Mouse (Mus musculus) thymus, adult 2 months (tissue): Measurements from ENCODE around the gene 1110065P20Rik. TPM values are rescaled to one million over a fixed set of nuclear protein-coding genes. Genes with fewer than 3 reads are reported as not detected.

ENCODE experiments used
- DNase-seq: peaks from one replicate; pipeline ENCODE4 v3.0.0; 2021
- H3K27ac ChIP-seq: fragments of 200-500 bp; 2 replicates; pipeline ENCODE4 v1.5.1; 2012; ENCODE audit warnings: low read length, control low read depth; ENCODE audit not compliant: control insufficient read depth, insufficient read depth
- H3K27me3 ChIP-seq: fragments of 200-500 bp; 2 replicates; pipeline ENCODE4 v1.6.1; 2012; ENCODE audit warnings: mild to moderate bottlenecking, low read length, moderate library complexity, mixed read lengths; ENCODE audit not compliant: control insufficient read depth, insufficient read depth
- H3K36me3 ChIP-seq: fragments of 200-500 bp; 2 replicates; pipeline ENCODE4 v1.6.1; 2012; ENCODE audit warnings: mild to moderate bottlenecking, low read length, moderate library complexity; ENCODE audit not compliant: control insufficient read depth, insufficient read depth
- H3K4me1 ChIP-seq: fragments of 200-500 bp; replicated peaks from 2 replicates; pipeline ENCODE4 v1.6.1; 2012; ENCODE audit warnings: low read length; ENCODE audit not compliant: control insufficient read depth, insufficient read depth
- H3K4me3 ChIP-seq: fragments of 200-500 bp; 2 replicates; pipeline ENCODE4 v1.5.1; 2012; ENCODE audit warnings: mild to moderate bottlenecking, low read length, control low read depth, moderate library complexity; ENCODE audit not compliant: control insufficient read depth, insufficient read depth
- CTCF ChIP-seq: fragments of 200-500 bp; IDR thresholded peaks from 2 replicates; pipeline ENCODE4 v1.5.1; 2012; ENCODE audit warnings: mild to moderate bottlenecking, control low read depth, low read length, moderate library complexity, borderline replicate concordance; ENCODE audit not compliant: control insufficient read depth, poor library complexity, insufficient read depth; ENCODE audit errors: extremely low read depth
- POLR2A ChIP-seq: fragments of 200-500 bp; IDR thresholded peaks from 2 replicates; pipeline ENCODE4 v1.6.1; 2012; ENCODE audit warnings: mild to moderate bottlenecking, low read length, control low read depth, moderate library complexity; ENCODE audit not compliant: control insufficient read depth, poor library complexity, insufficient read depth; ENCODE audit errors: extremely low read depth
- WGBS: fragments of 180-500 bp; shearing (Covaris S2); methylation state at CpG from one replicate; pipeline ENCODE4 v1.1.7; 2018; 5-methylcytosine and 5-hydroxymethylcytosine counted together
- polyA plus RNA-seq: library from polyadenylated mRNA; depleted of rRNA; stranded (reverse); fragments of >200 nt; gene quantifications from 2 replicates; pipeline ENCODE4 v1.2.3, GENCODE M21; 2012; rRNA removed

1110065P20Rik gene
- 26.2 and 28.0 TPM in 2 replicates for polyA plus RNA-seq

DNA sequence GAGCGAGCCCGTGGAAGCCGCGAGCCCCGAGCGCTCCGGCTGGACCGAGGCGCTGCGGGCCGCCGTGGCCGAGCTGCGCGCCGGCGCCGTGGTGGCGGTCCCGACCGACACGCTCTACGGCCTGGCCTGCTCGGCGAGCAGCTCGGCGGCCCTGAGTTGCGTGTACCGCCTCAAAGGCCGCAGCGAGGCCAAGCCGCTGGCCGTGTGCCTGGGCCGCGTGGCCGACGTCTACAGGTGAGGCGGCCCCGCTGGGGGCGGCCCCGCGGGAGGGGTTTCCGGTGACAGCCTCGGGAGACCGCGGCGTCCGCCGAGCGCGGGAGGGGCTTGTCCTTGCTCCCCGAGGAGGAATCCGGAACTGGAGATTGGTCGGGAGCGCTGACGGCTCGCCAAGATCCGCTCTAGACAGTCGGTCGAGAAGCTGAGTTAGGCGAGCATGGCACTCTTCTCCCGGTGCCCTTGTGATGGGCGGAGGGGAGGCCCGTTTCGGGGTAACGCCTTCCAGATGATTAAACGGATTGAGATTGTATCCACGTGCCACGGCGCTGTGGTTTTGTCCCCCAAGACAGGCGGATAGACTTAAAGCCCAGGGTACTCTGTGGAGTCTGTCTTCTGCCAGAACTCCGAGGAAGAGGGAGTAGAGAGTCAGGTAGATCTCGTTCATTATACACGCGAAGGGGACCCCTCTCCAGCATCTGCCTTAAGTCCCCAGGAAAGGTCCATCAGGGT is at the start of gene 1110065P20Rik:
Gene 1110065P20Rik, minus strand, starts transcription at position 264 of the 726 bp plus-strand sequence.
- TF ChIP-seq CTCF (no peak), POLR2A (no peak)
- H3K36me3 ChIP-seq = peaks cover 10% of the 10 kb centered on the region
- under 1% methylated on average over 75 of the region's 75 CpGs for WGBS

DNA sequence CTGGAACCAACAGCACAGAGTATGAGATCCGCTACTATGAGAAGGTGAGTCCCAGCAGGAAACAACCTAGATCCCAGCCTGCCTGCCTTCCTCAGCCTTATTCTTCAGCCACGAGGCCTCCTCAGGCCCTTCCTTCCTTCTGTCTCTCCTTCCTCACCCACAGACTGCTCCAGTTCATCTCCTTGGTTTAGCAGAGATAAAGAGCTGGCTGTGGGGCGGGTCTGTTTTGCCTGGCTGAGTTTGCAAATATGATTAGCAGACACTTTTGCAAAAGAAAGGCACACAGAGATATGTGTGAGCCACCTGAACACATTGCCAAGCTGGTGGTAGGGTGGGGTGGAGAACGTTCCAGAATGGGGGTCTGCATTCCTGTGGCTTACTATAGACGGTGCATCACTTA is 48.9 kb upstream of the 1110065P20Rik start:
- H3K36me3 ChIP-seq = no peaks in the 10 kb centered on the region
- TF ChIP-seq POLR2A (no peak), CTCF (no peak)
- no peak overlapping the region for H3K27ac ChIP-seq
- H3K4me3 ChIP-seq = no peak overlapping the region
- H3K27me3 ChIP-seq = no peaks in the 10 kb centered on the region
- no peaks in the 10 kb centered on the region for H3K4me1 ChIP-seq
- WGBS = 69% methylated on average over 5 of the region's 5 CpGs
- no peak for DNase-seq

More for the DNA sequence above, at the start of gene 1110065P20Rik:
- peak within 1 kb of the TSS; percentile 93 for H3K4me3 ChIP-seq
- DNase-seq = peak; percentile 77
- H3K27ac ChIP-seq = no peak within 1 kb of the TSS
- H3K4me1 ChIP-seq = peaks cover 16% of the 10 kb centered on the region
- no peaks in the 10 kb centered on the region for H3K27me3 ChIP-seq

DNA sequence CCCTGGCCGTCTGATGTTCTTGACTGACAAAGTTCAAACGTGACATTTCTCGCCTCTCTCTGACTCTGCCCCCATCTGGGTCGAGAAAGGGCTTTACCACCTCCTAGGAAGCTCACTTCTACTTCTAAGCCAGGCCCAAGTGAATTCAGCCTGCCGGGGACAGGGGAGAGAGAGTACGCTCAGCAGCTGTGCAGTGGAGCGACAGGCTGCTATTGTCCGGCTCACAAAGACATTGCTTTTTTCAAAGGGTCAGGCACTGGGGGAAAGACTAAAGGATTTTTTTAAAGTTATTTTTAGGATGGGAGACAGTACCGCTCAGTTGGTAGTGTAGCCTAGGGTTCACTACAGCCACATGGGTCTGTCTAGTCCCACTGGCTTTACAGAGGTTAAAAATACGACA is 47.4 kb upstream of the 1110065P20Rik start:
- Histone ChIP-seq H3K4me3 (no peak overlapping the region), H3K27me3 (no peaks in the 10 kb centered on the region; the same call in 1 of the 2 replicates)
- WGBS = 78% methylated on average over 10 of the region's 10 CpGs

DNA sequence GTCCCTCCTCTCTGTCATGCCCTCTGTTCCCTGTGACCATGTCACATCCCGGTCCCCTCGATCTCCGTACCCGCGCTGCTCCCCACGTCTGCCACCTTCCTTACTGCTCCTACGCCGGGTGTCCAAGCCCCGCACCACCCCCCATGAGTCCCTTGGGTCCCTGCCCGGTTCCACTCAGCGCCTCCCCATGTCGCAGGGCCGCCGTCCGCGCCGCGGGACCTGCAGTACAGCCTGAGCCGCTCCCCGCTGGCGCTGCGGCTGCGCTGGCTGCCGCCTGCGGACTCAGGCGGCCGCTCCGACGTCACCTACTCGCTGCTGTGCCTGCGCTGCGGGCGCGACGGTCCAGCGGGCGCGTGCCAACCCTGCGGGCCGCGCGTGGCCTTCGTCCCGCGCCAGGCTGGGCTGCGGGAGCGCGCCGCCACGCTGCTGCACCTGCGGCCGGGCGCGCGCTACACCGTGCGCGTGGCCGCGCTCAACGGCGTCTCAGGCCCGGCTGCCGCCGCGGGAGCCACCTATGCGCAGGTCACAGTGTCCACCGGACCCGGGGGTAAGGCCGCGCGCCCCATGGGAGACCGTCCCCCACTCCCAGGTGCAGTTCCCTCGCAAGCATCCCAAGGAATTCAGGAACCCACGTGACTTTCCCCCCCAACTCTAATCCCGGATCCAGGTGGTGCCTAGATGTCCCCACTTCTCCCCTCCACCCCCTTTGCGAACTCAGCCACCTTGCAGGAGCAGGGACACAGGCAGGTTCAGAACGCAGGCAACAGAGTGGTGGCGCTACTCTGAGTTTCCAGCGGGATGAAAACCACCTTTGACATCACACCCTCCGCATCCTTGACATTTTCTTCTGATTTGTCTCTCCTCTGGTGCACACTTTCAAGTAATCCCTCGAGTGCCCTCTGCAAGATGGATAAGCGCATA is 43.8 kb upstream of the 1110065P20Rik start:
- WGBS = 4% methylated on average over 83 of the region's 83 CpGs
- H3K4me3 ChIP-seq = no peak overlapping the region
- H3K27ac ChIP-seq = no peak overlapping the region

More for the DNA sequence above, 47.4 kb upstream of the 1110065P20Rik start:
- DNase-seq = no peak
- TF ChIP-seq POLR2A = no peak
- no peak for TF ChIP-seq CTCF
- Histone ChIP-seq H3K4me1 (no peaks in the 10 kb centered on the region; the same call in 1 of the 2 replicates), H3K36me3 (no peaks in the 10 kb centered on the region), H3K27ac (no peak overlapping the region)

DNA sequence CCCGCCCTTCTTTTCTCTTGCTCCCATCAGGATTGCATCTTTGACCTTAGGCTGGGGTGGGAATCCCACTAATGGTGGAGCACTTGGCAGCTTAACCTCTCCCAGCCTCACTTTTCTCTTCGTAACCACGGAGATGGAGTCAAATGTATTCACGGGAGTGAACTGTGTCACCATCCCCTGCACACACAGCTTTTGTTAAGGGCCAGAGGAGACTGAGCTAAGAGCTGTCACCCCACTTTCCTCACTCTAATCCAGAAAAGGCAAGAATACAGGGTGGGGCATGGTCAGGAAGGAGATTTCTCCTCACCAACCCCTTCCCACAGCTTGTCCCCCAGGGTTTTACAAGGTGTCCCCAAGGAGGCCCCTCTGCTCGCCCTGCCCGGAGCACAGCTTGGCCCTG is 42.8 kb upstream of the 1110065P20Rik start:
- Histone ChIP-seq H3K27me3 (no peaks in the 10 kb centered on the region; the same call in 1 of the 2 replicates), H3K4me1 (no peaks in the 10 kb centered on the region; the same call in 1 of the 2 replicates), H3K36me3 (no peaks in the 10 kb centered on the region), H3K4me3 (no peak overlapping the region), H3K27ac (no peak overlapping the region)
- TF ChIP-seq CTCF = no peak
- no peak for TF ChIP-seq POLR2A
- DNase-seq = no peak
- 44% methylated on average over 6 of the region's 6 CpGs for WGBS

More for the DNA sequence above, 43.8 kb upstream of the 1110065P20Rik start:
- H3K4me1 ChIP-seq = no peaks in the 10 kb centered on the region; the same call in 1 of the 2 replicates
- no peak for DNase-seq
- no peaks in the 10 kb centered on the region; the same call in 1 of the 2 replicates for H3K27me3 ChIP-seq
- no peaks in the 10 kb centered on the region for H3K36me3 ChIP-seq
- TF ChIP-seq CTCF (no peak), POLR2A (no peak)

DNA sequence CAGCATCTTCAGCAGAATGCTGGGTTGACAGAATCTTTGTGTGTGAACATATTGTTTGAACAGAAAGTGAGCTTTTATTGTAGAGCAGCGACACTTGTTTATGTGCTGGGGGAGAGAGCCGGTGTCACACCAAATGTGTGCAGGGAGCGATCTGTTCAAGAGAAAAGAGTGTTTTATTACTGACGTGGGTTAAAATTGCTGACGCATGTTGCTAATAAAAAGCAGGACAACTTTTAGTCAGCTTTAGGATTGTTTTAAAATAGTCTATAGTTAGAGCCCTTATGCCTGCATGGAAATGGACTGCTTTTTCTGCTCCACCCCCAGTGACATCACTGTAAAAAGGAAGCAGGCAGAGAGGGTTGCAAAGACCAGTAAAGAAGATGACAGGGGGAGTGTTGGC is 39.8 kb upstream of the 1110065P20Rik start:
- no peak for TF ChIP-seq POLR2A
- TF ChIP-seq CTCF = no peak
- no peak overlapping the region for H3K27ac ChIP-seq
- WGBS = 77% methylated on average over 5 of the region's 5 CpGs
- H3K27me3 ChIP-seq = no peaks in the 10 kb centered on the region; the same call in 1 of the 2 replicates
- H3K4me3 ChIP-seq = no peak overlapping the region
- H3K4me1 ChIP-seq = no peaks in the 10 kb centered on the region; the same call in 1 of the 2 replicates
- H3K36me3 ChIP-seq = no peaks in the 10 kb centered on the region
- DNase-seq = no peak
